Comparison of ENCODE assay signal across 25 mouse cellular contexts in genomic region chr17:17795527-17795926, GRCm38 (mm10). TPM values are rescaled to one million over a fixed set of nuclear protein-coding genes. Genes with fewer than 3 reads are reported as not detected.
"Had no signal": no experiment of that assay in that cellular context is flagged by ENCODE, and none has a peak within 500 bp of the region (broad histone marks: within the 10 kb centered on the region; RNA-seq: fewer than 3 reads in every experiment).

No protein-coding gene starts in this region.

- H3K4me2 ChIP-seq: limb, embryonic 13.5 days; liver, embryonic 12.5 days; liver, embryonic 15.5 days; lung, embryonic 15.5 days; midbrain, embryonic 11.5 days; neural tube, embryonic 12.5 days; neural tube, embryonic 15.5 days had no signal

- H3K4me3 ChIP-seq: limb, embryonic 10.5 days; limb, embryonic 13.5 days; liver, embryonic 12.5 days; liver, embryonic 15.5 days; lung, embryonic 15.5 days; neural tube, embryonic 12.5 days; neural tube, embryonic 15.5 days had no signal

- H3K9ac ChIP-seq: limb, embryonic 13.5 days; liver, embryonic 12.5 days; liver, embryonic 15.5 days; lung, embryonic 15.5 days; neural tube, embryonic 12.5 days; neural tube, embryonic 15.5 days had no signal

- ATAC-seq: intestine, embryonic 16.5 days; liver, embryonic 12.5 days had no signal

- H3K27me3 ChIP-seq: limb, embryonic 13.5 days; liver, embryonic 12.5 days; liver, embryonic 15.5 days; lung, embryonic 15.5 days; neural tube, embryonic 12.5 days; neural tube, embryonic 15.5 days had no signal

- H3K27ac ChIP-seq: kidney, postnatal 0 days; limb, embryonic 10.5 days; limb, embryonic 13.5 days; liver, embryonic 12.5 days; liver, embryonic 15.5 days; lung, embryonic 15.5 days; neural tube, embryonic 12.5 days; neural tube, embryonic 15.5 days; stomach, postnatal 0 days had no signal

- H3K36me3 ChIP-seq: limb, embryonic 10.5 days; limb, embryonic 13.5 days; liver, embryonic 12.5 days; liver, embryonic 15.5 days; lung, embryonic 15.5 days; neural tube, embryonic 12.5 days; neural tube, embryonic 15.5 days had no signal

- DNase-seq: kidney, adult 18-20 months; kidney, adult 9 months; kidney, postnatal 25 days; liver; lung, adult 18-20 months; lung, postnatal 10 days; lung, postnatal 4 days; midbrain, embryonic 14.5 days; right cerebral cortex, adult 18-20 months; right cerebral cortex, postnatal 14 days; right cerebral cortex, postnatal 4 days; thymus, adult 18-20 months; thymus, postnatal 36 days had no signal

- H3K4me1 ChIP-seq: limb, embryonic 13.5 days; liver, embryonic 12.5 days; liver, embryonic 15.5 days; neural tube, embryonic 12.5 days; neural tube, embryonic 15.5 days had no signal

- H3K9me3 ChIP-seq: limb, embryonic 10.5 days; limb, embryonic 13.5 days; liver, embryonic 12.5 days; liver, embryonic 15.5 days; lung, embryonic 15.5 days; neural tube, embryonic 12.5 days; neural tube, embryonic 15.5 days had no signal

RNA-seq across cellular contexts. Expression of gene Has1, which starts 59.5 kb away (rescaled TPM):
- total RNA-seq: megakaryocyte-erythroid progenitor cell, adult 5-6 weeks had no signal
